Mouse (Mus musculus) olfactory bulb, adult 2 months (tissue): ENCODE data around the gene Olfr316. TPM values are rescaled to one million over a fixed set of nuclear protein-coding genes. Genes with fewer than 3 reads are reported as not detected.
"Not testable (repeated sequence)": the region's sequence is repeated elsewhere in the genome, so short reads cannot be mapped to it uniquely, and the experiment has no call there.

Experiments
- H3K27ac ChIP-seq: fragments of 200-500 bp; 2 replicates; pipeline ENCODE4 v1.5.1; 2012; ENCODE audit warnings: low read depth, low read length; ENCODE audit not compliant: insufficient read depth
- H3K4me1 ChIP-seq: fragments of 200-500 bp; 2 replicates; pipeline ENCODE4 v1.6.1; 2012; ENCODE audit warnings: low read length; ENCODE audit not compliant: control insufficient read depth, insufficient read depth
- H3K4me3 ChIP-seq: fragments of 200-500 bp; 2 replicates; pipeline ENCODE4 v1.5.1; 2012; ENCODE audit warnings: mild to moderate bottlenecking, low read depth, low read length, moderate library complexity; ENCODE audit not compliant: insufficient read depth
- CTCF ChIP-seq: fragments of 200-500 bp; IDR thresholded peaks from 2 replicates; pipeline ENCODE4 v1.5.1; 2012; ENCODE audit warnings: low read depth, mild to moderate bottlenecking, low read length, moderate library complexity; ENCODE audit not compliant: insufficient read depth
- POLR2A ChIP-seq: fragments of 200-500 bp; IDR thresholded peaks from 2 replicates; pipeline ENCODE4 v1.6.1; 2012; ENCODE audit warnings: mild to moderate bottlenecking, low read depth, low read length, moderate library complexity; ENCODE audit not compliant: insufficient read depth
- WGBS: fragments of 180-500 bp; shearing (Covaris S2); methylation state at CpG from one replicate; pipeline ENCODE4 v1.1.7; 2018; 5-methylcytosine and 5-hydroxymethylcytosine counted together
- polyA plus RNA-seq: library from polyadenylated mRNA; stranded (reverse); fragments of >200 nt; gene quantifications from 2 replicates; pipeline ENCODE4 v1.2.4, GENCODE M21; 2012; ENCODE audit warnings: low replicate concordance; ENCODE audit not compliant: missing spikeins, insufficient read depth, insufficient read length

Gene Olfr316
- not detected in 2 replicates for polyA plus RNA-seq

DNA sequence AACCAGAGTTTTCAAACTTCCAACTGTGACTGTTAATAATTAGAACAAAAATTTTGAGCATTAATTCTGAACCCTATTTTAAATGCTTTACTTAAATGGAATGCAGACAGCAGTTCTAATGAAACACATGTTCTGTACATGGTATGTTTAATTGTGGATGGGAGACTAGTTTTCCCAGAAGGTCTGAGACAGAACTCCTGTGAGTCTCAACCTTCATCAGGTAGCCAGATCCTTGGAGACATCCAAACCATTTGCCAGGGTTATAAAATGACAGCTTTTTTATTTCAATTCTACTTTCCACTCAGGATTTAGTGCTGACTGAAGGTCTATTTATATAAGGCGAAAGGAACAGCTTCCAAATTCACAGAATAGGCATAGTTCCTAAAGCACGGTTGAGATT is at the start of gene Olfr316:
Olfr316 (plus strand) TSS at position 301 of the 400 bp plus-strand sequence.
- 92% methylated on average over 2 of the region's 2 CpGs for WGBS
- no peak for TF ChIP-seq POLR2A
- no peak for TF ChIP-seq CTCF
- Histone ChIP-seq H3K4me1 (no peaks in the 10 kb centered on the region), H3K27ac (no peak within 1 kb of the TSS), H3K4me3 (no peak within 1 kb of the TSS)

DNA sequence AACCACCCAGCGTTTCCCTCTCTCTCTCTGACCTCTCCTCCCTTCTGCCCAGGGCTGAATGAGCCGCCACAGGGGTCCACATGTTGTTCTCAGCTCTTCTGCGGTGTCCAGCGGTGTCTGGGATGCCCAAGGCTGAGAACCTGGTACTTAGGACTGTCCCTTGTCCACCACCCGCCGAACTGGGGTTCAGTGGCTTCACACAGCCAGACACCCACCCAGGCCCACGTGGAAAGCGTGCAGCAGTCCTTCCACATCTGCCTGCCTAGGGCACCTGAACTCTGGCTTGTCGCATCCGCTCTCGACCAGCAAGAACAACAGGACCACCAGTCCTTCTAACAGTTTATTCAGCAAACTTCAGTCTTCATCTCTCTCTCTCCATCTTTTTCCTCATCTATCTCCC is 43.4 kb upstream of the Olfr316 start:
- no peak for TF ChIP-seq CTCF
- TF ChIP-seq POLR2A = no peak
- Histone ChIP-seq H3K4me1 (no peaks in the 10 kb centered on the region), H3K4me3 (no peak overlapping the region), H3K27ac (no peak overlapping the region)
- WGBS = 82% methylated on average over 11 of the region's 11 CpGs

- not testable (repeated sequence) for H3K27ac ChIP-seq, H3K4me1 ChIP-seq, H3K4me3 ChIP-seq
- 94% methylated on average over 7 of the region's 7 CpGs for WGBS
Measured at GRCm38 (mm10) chr11:58717723-58718122, 34.8 kb upstream of the Olfr316 start.

DNA sequence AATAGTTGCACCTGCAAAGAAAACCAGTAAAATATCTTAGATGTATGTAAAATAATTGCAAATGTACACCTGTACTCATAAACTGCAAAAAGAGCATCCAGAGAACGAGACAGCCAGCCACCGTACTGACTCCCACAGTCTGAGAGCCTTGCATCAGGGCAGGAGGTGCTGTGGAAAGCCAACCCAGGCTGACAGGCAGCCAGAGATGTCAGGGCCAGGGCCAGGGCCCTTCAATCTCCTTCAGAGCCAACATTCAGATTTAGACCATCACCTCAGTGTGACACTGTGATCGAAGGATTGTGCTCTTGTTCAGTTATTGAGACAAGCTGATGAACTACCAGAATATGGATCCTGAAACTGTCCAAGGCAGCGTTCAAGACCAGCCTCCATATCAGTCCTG is 32.8 kb upstream of the Olfr316 start:
- TF ChIP-seq POLR2A (no peak), CTCF (no peak)
- H3K4me1 ChIP-seq = no peaks in the 10 kb centered on the region
- 92% methylated on average over 4 of the region's 4 CpGs for WGBS
- H3K4me3 ChIP-seq = no peak overlapping the region
- no peak overlapping the region for H3K27ac ChIP-seq

DNA sequence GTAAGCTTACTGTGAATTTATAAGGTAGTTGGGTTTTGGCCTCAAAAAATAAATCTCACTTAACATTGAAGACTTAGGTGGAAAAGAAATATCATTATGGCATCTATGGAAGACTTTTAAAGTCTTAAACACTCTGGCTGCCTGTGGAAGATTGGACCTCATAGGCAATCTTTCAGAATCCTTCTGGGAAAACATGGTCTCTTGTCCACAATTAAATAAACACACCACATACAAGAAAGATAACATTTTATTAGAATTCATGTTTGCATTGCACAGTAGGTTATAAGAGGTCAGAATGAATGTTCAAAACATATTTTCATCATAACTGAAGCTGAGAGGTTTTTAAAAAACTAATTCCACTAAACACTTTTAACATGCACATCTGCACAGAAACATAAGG is 28.6 kb upstream of the Olfr316 start, which contains the start of gene Olfr318:
Olfr318 (minus strand) TSS at position 101 of the 400 bp plus-strand sequence.
- TF ChIP-seq CTCF (no peak), POLR2A (no peak)
- Histone ChIP-seq H3K4me1 (no peaks in the 10 kb centered on the region), H3K4me3 (no peak within 1 kb of the TSS), H3K27ac (no peak within 1 kb of the TSS)

DNA sequence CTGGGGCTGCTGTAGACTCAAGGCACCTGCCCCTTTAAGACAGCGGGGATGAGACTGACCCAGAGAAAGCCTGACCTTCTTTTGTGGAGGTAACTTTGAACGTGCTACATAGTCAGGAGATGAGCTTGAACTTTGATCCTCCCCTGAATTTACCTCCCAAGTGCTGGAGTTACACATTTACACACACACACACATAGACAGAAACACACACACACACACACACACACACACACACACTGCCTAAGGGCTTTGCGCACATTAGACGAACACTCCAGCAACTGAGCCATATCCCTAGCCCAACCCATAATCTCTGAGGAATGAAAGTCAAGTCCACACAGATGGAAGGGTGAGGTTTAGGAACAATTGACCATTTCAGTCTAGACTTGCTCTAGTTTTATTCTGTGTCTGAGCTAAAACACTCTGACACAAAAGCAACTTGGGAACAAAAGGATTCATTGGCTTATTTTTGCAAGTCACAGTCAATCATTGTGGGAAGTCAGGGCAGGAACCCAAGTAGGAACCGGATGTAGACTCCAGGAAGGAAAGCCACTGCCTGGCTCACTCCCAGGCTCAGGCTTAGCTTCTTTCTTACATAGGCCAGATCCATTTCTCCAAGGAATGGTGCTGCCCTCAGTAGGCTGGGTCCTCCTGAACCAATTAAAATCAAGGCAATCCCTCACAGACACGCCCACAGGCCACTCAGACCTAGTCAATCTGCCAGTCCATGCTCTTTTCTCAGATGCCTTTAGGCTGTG is 24.5 kb upstream of the Olfr316 start:
- H3K4me3 ChIP-seq, H3K27ac ChIP-seq, H3K4me1 ChIP-seq: not testable (repeated sequence)
- WGBS = 76% methylated on average over 6 of the region's 6 CpGs

- TF ChIP-seq POLR2A (no peak), CTCF (no peak)
- Histone ChIP-seq H3K27ac (no peak overlapping the region), H3K4me1 (no peaks in the 10 kb centered on the region), H3K4me3 (no peak overlapping the region)
- 22% methylated on average over 3 of the region's 3 CpGs for WGBS
Measured at GRCm38 (mm10) chr11:58733372-58733771, 19.2 kb upstream of the Olfr316 start.

DNA sequence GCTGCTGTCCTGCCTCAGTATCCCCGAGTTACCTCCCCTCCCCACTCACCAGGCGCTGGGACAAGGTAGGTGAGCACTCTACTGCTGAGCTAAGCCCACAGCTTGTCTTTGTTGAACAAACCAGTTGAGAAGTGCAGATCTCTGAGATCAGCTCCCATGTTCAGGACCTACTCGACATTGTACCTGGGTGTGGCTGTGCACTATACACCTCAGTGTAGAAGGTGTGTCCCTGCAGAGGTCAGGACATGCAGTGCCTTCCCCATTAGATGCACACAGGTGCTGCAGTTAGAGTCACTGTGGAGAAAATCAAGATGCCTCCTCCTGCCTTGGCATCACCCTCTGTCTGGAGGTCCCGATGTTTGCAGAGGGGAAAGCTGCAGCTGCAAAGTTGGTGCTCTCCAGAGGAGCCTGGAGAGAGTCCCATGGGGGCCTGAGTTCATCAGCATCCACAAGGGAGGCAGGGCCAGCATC is 13.7 kb upstream of the Olfr316 start, which contains the start of gene Olfr317:
Olfr317 (minus strand) TSS at position 421 of the 471 bp plus-strand sequence.
- TF ChIP-seq CTCF (no peak), POLR2A (no peak)
- Histone ChIP-seq H3K27ac (no peak within 1 kb of the TSS), H3K4me3 (no peak within 1 kb of the TSS), H3K4me1 (no peaks in the 10 kb centered on the region)
- WGBS = 82% methylated on average over 4 of the region's 4 CpGs

GRCm38 (mm10) chr11:58751096-58751495 is 1.4 kb upstream of the Olfr316 start:
- not testable (repeated sequence) for H3K4me3 ChIP-seq, H3K27ac ChIP-seq, H3K4me1 ChIP-seq
- 72% methylated on average over 18 of the region's 18 CpGs for WGBS

DNA sequence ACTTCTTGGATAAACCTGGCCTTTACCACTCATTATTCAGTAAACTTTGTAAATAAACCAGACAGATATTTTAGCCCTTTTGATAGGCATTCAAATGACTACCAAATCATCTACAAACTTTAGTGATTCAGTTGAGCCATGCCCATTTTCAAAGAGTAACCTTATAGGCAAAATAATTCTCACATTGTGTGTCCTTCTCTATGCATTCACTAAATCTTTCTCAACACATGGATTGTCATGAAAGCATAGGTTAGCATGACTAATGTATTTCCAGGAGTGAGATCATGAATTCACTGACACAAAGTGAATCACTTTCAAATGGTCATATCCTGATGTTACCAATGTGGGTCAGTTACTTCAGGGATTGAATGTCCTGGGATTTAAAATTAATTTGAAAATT is 20.4 kb downstream of the Olfr316 start, which contains the start of gene Olfr315:
Olfr315 (plus strand) TSS at position 301 of the 400 bp plus-strand sequence.
- Histone ChIP-seq H3K27ac (no peak within 1 kb of the TSS), H3K4me1 (no peaks in the 10 kb centered on the region), H3K4me3 (no peak within 1 kb of the TSS)
- no peak for TF ChIP-seq POLR2A
- TF ChIP-seq CTCF = no peak
